Mouse (Mus musculus) stomach, postnatal 0 days (tissue): Measurements from ENCODE around the gene Tecta.

ENCODE experiments used
- CTCF ChIP-seq: IDR thresholded peaks from 2 replicates; pipeline ENCODE4 v1.5.1; 2016; ENCODE audit warnings: antibody characterized with exemption, low read depth, mild to moderate bottlenecking, moderate library complexity
- EP300 ChIP-seq: optimal IDR thresholded peaks from 2 replicates; pipeline ENCODE3; 2016; ENCODE audit warnings: antibody characterized with exemption

DNA sequence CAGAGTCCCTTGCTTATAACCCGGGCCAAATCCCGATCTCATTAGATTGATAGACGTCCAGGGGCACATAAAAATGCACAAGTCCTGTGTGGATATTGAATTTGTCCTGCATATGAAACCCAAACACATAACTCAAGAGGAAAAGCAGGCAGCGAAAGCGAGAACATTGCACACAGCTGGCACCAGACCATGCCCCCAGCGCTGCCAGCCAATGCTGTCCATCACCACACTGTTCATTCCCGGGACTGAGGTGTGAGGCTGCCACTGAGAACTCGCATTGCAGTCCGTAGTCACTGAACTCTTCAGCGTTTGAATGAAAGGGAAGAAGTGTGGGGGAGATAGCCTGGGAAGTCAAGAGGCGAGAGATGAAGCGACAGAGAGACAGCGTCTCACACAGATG, 14.1 kb downstream of the Tecta start:
- TF ChIP-seq CTCF (no peak), EP300 (no peak)
